Mouse (Mus musculus) liver, embryonic 13.5 days (tissue): ENCODE measurements at regions not wholly inside any gene's neighbourhood (a gene's known extent, or its start where the extent isn't known, plus 50 kb on each side); places are given as distances from the start of the nearest gene placed in this dataset. TPM values are rescaled to one million over a fixed set of nuclear protein-coding genes. Genes with fewer than 3 reads are reported as not detected.

Experiments used
- ATAC-seq: fragments of 200-750 bp; cut with Nextera tagmentation; 2 replicates; pipeline ENCODE4 v1.8.0; 2017; ENCODE audit warnings: low read depth, mild to moderate bottlenecking, moderate number of reproducible peaks, moderate library complexity
- DNase-seq: peaks from one replicate; pipeline ENCODE4 v3.0.0; 2022
- H3K27ac ChIP-seq: fragments of 300-500 bp; sonication (generic); 2 replicates; pipeline ENCODE4 v1.5.1; 2015; ENCODE audit warnings: moderate library complexity, mild to moderate bottlenecking, inconsistent platforms
- H3K27me3 ChIP-seq: fragments of 300-500 bp; sonication (generic); 2 replicates; pipeline ENCODE4 v1.6.1; 2015; ENCODE audit warnings: mild to moderate bottlenecking, inconsistent platforms
- H3K36me3 ChIP-seq: fragments of 300-500 bp; sonication (generic); 2 replicates; pipeline ENCODE4 v1.6.1; 2015; ENCODE audit warnings: mild to moderate bottlenecking, inconsistent platforms
- H3K4me1 ChIP-seq: fragments of 300-500 bp; sonication (generic); replicated peaks from 2 replicates; pipeline ENCODE4 v1.6.1; 2015; ENCODE audit warnings: inconsistent platforms
- H3K4me2 ChIP-seq: fragments of 300-500 bp; sonication (generic); 2 replicates; pipeline ENCODE4 v1.6.1; 2015; ENCODE audit warnings: inconsistent platforms, mild to moderate bottlenecking, moderate library complexity
- H3K4me3 ChIP-seq: fragments of 300-500 bp; sonication (generic); replicated peaks from 2 replicates; pipeline ENCODE4 v1.5.1; 2015; ENCODE audit warnings: mild to moderate bottlenecking, inconsistent platforms
- H3K9ac ChIP-seq: fragments of 300-500 bp; sonication (generic); 2 replicates; pipeline ENCODE4 v1.6.1; 2015; ENCODE audit warnings: mild to moderate bottlenecking, inconsistent platforms
- H3K9me3 ChIP-seq: fragments of 300-500 bp; sonication (generic); replicated peaks from 2 replicates; pipeline ENCODE4 v1.6.1; 2016; ENCODE audit warnings: inconsistent platforms
- WGBS: fragments of 180-500 bp; shearing (Covaris S2); methylation state at CpG from one replicate; pipeline ENCODE4 v1.1.7; 2015; ENCODE audit not compliant: insufficient replicate concordance; 5-methylcytosine and 5-hydroxymethylcytosine counted together
- microRNA-seq: library from miRNA; unstranded; fragments of <30 nt; microRNA quantifications from one replicate; pipeline ENCODE4, GENCODE M21; 2016

DNA sequence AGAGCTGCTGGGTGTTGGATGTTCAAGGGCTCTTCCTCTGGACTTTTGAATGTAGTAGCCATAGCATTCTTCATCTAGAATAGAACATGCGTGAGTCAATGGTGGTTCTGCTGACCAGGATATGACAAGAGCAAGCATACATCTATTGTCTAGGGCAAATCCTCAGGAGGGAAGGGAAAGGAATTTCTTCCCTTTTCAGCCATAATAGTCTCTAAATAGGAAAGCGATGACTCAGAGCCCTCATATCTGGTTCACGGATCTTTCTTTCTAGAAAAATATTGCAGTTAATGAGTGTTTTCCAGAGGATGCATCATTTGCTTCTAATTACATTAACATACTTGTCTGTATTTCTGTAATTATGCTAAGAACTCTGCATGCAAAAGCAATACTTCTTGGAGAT lies 615.9 kb downstream of the Utrn start:
- Histone ChIP-seq H3K4me1 (no peaks in the 10 kb centered on the region), H3K9ac (no peak overlapping the region), H3K4me3 (no peak overlapping the region), H3K27me3 (no peaks in the 10 kb centered on the region), H3K9me3 (no peaks in the 10 kb centered on the region), H3K36me3 (no peaks in the 10 kb centered on the region), H3K4me2 (no peak overlapping the region), H3K27ac (no peak overlapping the region)
- ATAC-seq (no peak), DNase-seq (no peak)
- WGBS = 80% methylated on average over 3 of the region's 3 CpGs

DNA sequence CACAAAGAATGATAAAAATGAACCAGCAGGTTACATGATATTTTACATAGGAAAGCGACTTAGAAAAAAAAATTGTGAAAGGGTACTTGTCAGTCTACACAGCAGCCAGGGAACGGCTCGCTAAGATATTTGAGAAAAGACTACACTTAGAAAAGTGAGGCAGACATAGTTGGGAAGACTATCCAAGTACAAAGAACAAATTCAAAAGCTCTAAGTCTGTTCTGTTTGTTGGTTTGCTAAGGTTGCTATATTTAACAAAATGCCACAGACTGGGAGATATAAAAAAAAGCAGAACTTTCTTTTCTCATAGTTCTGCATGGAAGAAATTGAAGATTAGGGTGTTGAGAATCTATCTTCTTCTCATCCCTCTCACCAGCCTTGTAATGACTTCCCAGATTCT lies 583.5 kb downstream of the Utrn start:
- H3K36me3 ChIP-seq = no peaks in the 10 kb centered on the region
- no peaks in the 10 kb centered on the region for H3K9me3 ChIP-seq
- no peaks in the 10 kb centered on the region for H3K27me3 ChIP-seq
- no peak overlapping the region for H3K27ac ChIP-seq
- DNase-seq (no peak), ATAC-seq (no peak)
- no peak overlapping the region for H3K4me2 ChIP-seq
- 75% methylated on average over 3 of the region's 3 CpGs for WGBS
- no peak overlapping the region for H3K4me3 ChIP-seq
- H3K9ac ChIP-seq = no peak overlapping the region
- no peaks in the 10 kb centered on the region for H3K4me1 ChIP-seq

DNA sequence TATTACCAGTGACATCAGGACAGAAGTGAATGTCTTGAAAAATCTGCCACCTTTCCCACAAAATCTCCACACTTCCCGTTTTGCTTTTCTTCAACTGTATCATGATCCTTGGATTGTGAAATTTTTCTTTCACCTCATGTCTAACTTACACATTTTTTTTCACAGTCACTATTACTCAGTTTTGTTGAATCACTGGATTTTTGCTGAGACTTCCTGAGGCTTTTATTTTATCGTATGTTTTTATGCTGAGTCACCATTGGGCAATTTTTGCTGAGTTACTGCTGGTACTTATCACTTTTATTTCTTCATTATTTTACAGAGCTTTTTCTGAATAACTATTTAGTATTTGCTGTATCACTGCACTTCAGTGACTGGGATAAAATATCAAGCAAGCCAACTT lies 570.3 kb downstream of the Utrn start:
- H3K27ac ChIP-seq = no peak overlapping the region
- ATAC-seq = no peak

DNA sequence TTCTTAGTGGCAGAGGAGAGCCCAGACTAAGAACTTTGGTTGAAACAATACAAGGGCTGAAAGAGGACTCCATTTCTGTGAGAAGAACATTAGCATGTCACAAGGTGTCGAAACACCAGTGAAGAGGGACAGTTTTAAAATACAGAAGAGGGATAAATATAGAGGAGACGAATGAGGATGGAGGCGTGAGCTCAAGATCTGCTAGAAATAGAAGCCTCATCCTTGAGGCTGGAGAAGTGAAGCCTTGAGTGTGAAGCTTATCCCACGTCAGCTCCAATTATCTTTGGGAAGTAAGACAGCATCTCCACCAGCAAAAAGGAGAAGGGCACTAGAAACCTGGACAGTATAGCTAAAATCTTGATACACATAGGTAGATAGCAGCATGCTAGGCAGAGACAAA lies 566.8 kb downstream of the Utrn start:
- Histone ChIP-seq H3K9me3 (no peaks in the 10 kb centered on the region), H3K27me3 (no peaks in the 10 kb centered on the region), H3K4me1 (no peaks in the 10 kb centered on the region), H3K36me3 (no peaks in the 10 kb centered on the region), H3K4me3 (no peak overlapping the region), H3K4me2 (no peak overlapping the region), H3K27ac (no peak overlapping the region), H3K9ac (no peak overlapping the region)
- no peak for ATAC-seq
- 57% methylated on average over 4 of the region's 4 CpGs for WGBS
- DNase-seq = no peak

More for the DNA sequence above, 570.3 kb downstream of the Utrn start:
- DNase-seq = no peak
- H3K4me1 ChIP-seq = no peaks in the 10 kb centered on the region
- 40% methylated on average over 2 of the region's 2 CpGs for WGBS
- H3K9me3 ChIP-seq = no peaks in the 10 kb centered on the region
- no peak overlapping the region for H3K4me3 ChIP-seq
- no peaks in the 10 kb centered on the region for H3K36me3 ChIP-seq
- H3K4me2 ChIP-seq = no peak overlapping the region
- H3K27me3 ChIP-seq = no peaks in the 10 kb centered on the region
- no peak overlapping the region for H3K9ac ChIP-seq

DNA sequence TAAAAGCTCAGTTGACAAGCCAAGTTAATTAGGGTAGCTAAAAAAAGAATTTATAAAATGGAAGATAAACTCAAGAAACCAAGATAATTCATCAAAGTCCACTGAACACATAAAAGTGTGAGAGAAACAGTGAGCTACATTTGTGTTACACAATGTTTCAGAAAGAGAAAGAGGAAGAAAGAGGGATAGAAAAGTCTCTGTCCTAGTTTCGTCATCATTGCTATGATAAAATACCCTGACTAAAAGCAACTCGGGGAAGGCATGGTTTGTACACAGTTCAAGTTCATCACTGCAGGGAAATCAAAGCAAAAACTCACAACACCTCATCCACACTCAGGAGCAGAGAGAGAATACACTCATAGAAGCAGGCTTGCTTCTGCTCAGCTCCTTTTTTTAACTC lies 548.9 kb downstream of the Utrn start:
- WGBS = 40% methylated on average over 2 of the region's 2 CpGs
- no peaks in the 10 kb centered on the region for H3K36me3 ChIP-seq
- H3K4me3 ChIP-seq = no peak overlapping the region
- ATAC-seq (no peak), DNase-seq (no peak)
- no peaks in the 10 kb centered on the region for H3K27me3 ChIP-seq
- H3K4me2 ChIP-seq = no peak overlapping the region
- no peak overlapping the region for H3K9ac ChIP-seq
- no peaks in the 10 kb centered on the region for H3K9me3 ChIP-seq
- H3K27ac ChIP-seq = no peak overlapping the region
- H3K4me1 ChIP-seq = no peaks in the 10 kb centered on the region

Small RNA genes in the stretch of these regions (microRNA-seq; reads per million reads assigned to microRNA genes)
- not detected for gene Gm22194
